Mouse (Mus musculus): ENCODE results near the gene Mctp1.

The Mctp1 gene

DNA sequence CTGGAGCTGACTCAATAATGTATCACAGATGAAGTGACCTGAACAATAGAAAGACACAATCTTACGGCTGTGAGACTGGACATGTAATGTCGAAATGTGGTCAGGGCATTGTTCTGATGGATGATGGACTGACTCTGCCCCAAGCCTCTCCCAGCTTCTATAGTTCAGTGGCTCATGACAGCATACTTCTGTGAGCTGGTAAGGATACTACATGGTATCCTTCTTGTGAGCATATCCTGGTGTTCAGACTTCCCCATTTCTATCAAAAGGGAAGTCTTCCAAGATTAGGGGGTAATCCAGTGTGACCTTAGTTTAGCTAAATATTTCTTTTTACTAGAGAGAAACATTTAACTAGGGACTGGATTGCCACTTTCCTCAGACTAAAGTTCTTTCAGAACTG, 227.2 kb downstream of the Mctp1 start:
- DNase-seq (ENCODE audit: low spot score): no peak

DNA sequence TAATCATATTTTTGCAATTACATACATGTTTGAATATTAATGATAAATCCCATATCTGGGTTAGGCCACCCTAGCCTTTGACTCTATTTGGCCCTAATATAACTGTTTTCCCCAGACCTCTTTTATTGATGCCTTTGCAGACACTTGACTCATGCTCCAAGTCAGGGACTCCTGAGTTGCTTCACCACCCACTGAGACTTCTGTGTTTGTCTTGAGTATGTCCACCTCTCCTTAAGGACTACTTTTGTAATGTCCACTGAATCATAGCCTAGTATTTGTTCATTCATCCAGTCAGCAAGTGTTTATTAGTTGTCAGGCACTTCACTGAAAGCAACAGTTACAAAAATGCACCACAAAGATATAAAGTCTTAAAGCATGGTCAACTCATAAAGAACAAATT, 235.8 kb downstream of the Mctp1 start:
- no peak for DNase-seq (ENCODE audit: low spot score)

GRCm38 (mm10) chr13:76620525-76620924, 236.2 kb downstream of the Mctp1 start:
- DNase-seq (ENCODE audit: low spot score): no peak

GRCm38 (mm10) chr13:76633707-76634106, 249.4 kb downstream of the Mctp1 start:
- no peak for DNase-seq (ENCODE audit: low spot score)

DNA sequence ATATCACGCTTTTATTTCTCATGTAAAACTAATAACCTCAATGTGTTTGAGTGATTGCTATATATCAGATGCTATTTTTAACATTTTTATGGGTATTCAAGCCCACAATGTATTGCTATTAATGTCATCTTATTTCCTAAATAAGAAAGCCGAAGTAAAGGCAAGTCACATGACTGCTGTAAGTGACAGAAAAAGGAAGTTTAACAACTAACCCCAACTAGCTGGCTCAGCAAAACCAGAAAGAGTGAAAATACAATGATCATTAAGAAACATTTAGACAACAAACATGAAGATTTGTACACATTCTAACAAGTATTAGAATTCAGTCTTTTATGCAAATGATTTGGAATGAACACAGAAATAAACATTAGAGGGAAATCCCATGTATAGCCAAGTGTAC, 253.9 kb downstream of the Mctp1 start:
- DNase-seq (ENCODE audit: low spot score): no peak

DNA sequence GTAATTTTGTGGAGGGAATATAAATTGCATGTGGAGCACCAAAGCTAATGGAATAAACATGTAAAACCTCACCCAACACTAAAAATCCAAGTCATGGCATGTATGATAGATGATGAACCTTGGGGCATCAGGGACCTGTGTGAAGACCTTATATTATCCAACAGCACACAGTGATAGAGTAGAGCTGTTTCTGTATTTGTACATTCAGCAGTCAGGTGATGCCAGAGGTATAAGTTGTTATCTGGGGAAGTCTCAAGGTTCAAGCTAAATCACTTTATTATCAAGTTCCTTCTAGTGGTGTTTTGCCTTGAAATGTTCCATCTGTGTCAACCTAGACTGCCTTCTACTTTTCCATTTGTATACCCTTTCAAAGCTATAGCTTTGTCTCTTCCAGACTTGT, 275.2 kb downstream of the Mctp1 start:
- no peak for DNase-seq (ENCODE audit: low spot score)

DNA sequence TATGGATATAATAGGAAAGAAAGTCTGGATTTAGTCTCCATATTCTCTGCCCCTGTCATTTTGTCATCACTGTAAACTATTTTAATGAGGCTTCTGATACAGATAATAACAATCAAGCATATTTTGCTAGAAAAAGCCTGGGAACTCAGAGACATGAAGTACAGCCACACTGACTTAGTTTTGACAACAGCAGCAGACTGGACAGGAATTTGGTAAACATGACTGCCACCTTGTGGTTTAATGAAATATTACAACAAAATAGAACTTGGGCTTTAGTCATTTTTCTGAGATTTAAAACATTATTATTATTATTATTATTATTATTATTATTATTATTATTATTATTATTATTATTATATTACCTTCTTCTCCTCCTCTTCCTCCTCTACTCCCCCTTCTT, 297.0 kb downstream of the Mctp1 start:
- no peak for DNase-seq (ENCODE audit: low spot score)

DNA sequence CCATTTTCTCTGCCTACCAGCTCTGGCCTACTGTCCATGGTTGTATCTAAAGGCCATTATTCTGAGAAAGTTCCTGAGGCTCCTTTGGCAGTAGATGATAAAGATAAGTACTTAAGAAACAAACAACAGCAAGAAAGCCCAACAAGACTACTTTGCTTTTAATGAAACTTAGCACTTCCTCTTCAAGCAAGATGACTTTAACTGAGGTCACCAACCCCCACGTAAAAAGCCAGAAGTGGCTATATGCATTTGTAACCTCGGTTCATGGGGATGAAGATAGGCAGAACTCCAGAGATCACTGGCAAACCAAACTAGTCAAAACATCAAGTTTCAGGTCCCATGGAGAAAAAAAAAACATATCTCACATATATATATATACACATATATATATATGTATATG, 305.0 kb downstream of the Mctp1 start:
- DNase-seq (ENCODE audit: low spot score): no peak

DNA sequence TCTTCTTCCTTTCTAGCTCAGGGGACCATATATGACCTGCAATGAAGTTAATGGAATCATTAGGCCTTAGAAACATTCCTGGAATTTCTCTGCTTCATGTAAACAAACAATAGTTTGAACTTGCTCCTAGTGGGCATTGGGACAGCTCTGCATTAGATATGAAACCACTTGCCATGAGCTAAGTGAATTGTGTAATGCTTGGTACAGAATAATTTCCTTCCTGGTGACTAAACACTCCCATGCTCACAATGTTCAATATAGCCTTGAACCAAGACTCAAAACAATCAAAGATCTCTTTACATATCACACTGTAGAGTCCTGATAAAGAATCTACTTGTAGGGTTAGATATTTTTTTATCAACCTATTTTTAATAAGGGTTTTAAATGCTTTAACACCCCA, 305.8 kb downstream of the Mctp1 start:
- no peak for DNase-seq (ENCODE audit: low spot score)

DNA sequence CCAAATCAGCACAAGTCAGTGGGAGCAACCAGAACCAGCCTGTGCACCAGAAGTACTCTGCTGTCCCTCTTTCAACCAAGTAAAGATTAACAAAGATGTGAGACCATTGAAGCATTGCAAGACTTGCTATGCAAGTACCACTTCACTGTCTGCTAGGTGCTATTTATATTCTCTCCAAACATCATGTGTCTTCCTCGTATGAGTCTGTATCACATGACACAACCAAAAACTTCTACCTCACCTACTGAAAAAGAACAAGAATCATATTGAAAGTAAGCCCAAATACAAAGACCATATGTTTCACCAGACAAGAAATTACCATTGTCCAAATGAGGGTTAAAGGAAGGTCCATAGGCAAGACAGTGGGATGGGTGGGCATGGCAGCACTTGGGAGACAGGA, 306.4 kb downstream of the Mctp1 start:
- DNase-seq (ENCODE audit: low spot score): no peak

DNA sequence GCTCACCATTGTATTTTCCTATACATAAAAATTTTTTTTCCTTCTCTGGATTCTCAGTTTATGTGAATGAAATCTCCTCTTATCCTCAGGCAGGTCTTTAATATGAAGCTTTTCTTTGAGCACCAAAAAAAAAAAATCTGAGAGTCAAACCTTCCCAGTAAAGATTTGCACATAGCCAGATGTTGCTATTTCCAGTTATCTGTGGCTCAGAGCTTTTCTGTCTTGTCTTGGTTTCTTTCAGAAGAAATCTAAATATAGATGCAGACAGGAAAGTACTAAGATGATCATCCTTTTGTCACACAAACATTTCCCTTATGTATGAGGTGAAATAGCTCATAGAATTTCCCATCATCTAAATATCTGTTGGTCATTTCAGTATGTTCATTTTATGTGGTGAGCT, 349.7 kb downstream of the Mctp1 start:
- no peak for DNase-seq (ENCODE audit: low spot score)

GRCm38 (mm10) chr13:76750663-76751429, 366.5 kb downstream of the Mctp1 start:
- no peak for DNase-seq (ENCODE audit: low spot score)

DNA sequence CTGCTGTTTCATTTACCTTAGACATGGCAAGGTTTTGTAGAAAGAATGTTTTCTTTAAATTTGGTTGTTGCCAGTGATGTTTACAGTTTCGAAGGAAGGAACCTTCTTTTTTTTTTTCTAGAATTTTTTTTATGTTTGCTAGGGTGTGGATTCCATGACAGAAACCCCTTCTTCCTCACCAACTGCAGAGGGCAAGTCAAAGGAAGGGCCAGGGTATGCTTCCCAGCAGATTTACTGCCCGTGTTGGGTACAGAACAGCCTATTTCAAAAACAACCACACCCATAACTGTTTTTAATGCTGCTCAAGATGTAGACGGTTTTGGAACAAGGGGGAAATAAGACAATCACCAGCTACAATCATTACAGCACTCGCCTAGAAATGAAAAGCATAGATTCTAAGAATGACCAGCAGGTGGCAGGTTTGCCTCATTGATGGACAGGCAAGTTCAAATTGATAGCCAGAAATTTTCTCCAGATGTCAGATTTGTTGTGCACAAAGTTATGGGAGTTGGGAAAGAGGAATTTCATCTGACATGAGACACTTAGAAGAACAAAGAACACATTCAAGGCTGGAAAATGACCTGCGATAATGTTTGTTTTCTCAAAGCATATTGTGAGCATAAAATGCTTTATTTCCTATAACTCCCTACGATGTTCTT, 375.6 kb downstream of the Mctp1 start:
- DNase-seq (ENCODE audit: low spot score): peak; percentile 52

DNA sequence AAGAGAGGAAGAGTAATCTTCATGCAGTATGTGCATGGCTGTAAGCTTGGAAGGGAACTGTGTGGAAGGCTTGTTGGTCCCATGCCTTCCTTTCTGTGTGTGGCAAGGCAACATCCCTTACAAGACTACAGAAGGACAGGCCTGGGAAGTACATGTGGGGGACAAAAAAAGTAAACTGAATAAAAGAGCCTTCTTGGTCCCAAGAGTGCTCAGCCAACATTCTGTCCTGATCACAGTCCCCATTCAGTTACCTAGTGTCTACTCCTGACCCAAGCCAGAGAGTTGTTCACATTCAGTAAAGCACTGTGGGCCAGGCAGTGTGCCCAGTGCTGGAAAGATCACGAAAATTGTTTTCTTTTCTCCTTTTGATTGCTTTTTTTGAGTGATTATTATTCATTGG, 415.3 kb downstream of the Mctp1 start:
- no peak for DNase-seq (ENCODE audit: low spot score)

DNA sequence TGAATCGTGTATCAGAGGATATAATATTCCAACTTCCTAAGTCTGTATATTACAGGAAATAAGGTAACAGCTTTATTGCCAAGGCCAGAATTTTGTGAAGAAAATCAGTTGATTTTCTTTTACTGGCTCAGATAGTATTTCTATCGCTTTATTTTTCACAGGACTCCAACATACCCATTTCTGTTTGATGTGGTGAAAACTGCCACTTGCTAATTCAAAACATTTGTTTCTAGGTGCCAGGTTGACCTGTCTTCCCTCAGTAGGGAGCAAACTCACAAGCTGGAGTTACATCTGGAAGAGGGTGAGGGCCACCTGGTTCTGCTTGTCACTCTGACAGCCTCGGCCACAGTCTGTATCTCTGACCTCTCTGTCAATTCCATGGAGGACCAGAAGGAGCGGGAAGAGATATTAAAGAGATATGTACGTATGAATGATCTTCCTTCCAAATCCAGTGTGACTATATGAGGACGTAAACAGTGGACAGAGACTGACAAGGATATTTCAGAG, 416.8 kb downstream of the Mctp1 start:
- DNase-seq (ENCODE audit: low spot score): no peak

GRCm38 (mm10) chr13:76802051-76802728, 417.9 kb downstream of the Mctp1 start:
- DNase-seq (ENCODE audit: low spot score): no peak

- no peak for DNase-seq (ENCODE audit: low spot score)
Observed at GRCm38 (mm10) chr13:76802926-76803325, 418.6 kb downstream of the Mctp1 start.

GRCm38 (mm10) chr13:76803799-76804198, 419.5 kb downstream of the Mctp1 start:
- no peak for DNase-seq (ENCODE audit: low spot score)

- DNase-seq (ENCODE audit: low spot score): no peak
Observed at GRCm38 (mm10) chr13:76808871-76809390, 424.6 kb downstream of the Mctp1 start.

- DNase-seq (ENCODE audit: low spot score): no peak
Observed at GRCm38 (mm10) chr13:76809802-76810201, 425.5 kb downstream of the Mctp1 start.

GRCm38 (mm10) chr13:76810496-76810939, 426.2 kb downstream of the Mctp1 start:
- no peak for DNase-seq (ENCODE audit: low spot score)

- DNase-seq (ENCODE audit: low spot score): no peak
Observed at GRCm38 (mm10) chr13:76823083-76823482, 438.7 kb downstream of the Mctp1 start.
